Mouse (Mus musculus) urinary bladder, adult 18-20 months (tissue): ENCODE results near the gene 2610028H24Rik.

Experiments
- DNase-seq, 2 experiments: peaks; one replicate each; pipeline ENCODE4 v3.0.0; 2022; ENCODE audit warnings: low spot score in 2 of 2, mixed read lengths in 2 of 2

The 2610028H24Rik gene

DNA sequence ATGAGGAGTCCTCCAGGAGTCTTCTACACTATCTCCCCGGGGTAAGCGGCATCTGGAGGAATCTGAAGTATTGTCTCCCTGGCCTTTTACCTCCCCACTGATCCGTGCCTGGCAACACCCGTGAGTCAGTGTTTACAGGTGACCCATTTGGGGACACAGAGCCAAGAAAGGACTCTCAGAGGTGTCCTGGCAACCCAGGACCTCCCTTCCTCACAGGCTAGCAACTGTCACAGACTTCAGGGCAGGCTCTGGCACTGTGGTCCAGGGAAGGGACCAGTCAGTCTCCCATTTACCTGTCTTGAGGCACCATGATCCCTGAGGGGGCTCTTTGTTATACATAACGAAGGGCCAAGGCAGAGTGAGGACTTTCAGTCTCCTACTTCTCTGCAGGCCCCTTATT, at the start of gene 2610028H24Rik:
2610028H24Rik (plus strand) TSS at position 231 of the 400 bp plus-strand sequence.
- no peak for DNase-seq

- no peak for DNase-seq
These were observed 40.4 kb upstream of the 2610028H24Rik start for GRCm38 (mm10) chr10:76408520-76408919.

GRCm38 (mm10) chr10:76416811-76417210, 32.1 kb upstream of the 2610028H24Rik start:
- no peak for DNase-seq

DNA sequence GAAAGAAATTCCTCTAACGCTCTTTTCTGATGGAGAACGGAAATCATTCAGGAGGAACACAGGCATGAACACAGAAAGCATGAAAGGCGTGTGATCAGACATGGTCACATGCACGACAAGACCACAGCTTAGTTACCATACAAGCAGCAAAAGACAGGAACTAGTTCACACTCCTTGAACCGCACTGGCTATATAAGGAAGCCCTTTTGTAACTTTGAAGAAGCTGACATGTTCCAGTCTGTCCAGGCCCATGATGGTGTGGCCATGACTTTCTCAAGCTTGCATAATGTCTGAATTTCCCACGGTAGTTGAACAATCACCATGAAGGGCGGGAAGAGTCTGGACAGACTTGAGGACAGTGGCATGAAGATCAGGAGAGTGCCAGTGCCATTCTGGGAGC, 23.2 kb upstream of the 2610028H24Rik start:
- no peak for DNase-seq

DNA sequence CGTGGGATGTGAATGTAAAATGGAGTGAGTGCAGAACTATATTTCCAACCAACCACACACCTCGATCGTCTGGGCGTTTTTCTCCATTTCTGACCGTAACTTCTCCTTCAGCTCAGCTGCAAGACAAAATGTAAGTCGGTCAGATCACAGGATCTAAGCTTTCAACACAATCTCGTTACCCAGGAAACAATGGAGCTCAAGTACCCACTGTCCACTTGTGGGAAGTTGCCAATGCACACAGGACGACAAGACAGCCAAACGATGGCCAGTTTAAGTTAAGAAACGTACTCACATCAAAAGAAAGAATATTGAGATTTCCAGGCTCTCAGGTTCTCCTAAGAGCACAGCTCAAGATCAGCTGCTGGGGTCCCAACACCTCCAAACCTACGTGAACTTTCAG, 15.0 kb upstream of the 2610028H24Rik start:
- DNase-seq, result no peak

DNA sequence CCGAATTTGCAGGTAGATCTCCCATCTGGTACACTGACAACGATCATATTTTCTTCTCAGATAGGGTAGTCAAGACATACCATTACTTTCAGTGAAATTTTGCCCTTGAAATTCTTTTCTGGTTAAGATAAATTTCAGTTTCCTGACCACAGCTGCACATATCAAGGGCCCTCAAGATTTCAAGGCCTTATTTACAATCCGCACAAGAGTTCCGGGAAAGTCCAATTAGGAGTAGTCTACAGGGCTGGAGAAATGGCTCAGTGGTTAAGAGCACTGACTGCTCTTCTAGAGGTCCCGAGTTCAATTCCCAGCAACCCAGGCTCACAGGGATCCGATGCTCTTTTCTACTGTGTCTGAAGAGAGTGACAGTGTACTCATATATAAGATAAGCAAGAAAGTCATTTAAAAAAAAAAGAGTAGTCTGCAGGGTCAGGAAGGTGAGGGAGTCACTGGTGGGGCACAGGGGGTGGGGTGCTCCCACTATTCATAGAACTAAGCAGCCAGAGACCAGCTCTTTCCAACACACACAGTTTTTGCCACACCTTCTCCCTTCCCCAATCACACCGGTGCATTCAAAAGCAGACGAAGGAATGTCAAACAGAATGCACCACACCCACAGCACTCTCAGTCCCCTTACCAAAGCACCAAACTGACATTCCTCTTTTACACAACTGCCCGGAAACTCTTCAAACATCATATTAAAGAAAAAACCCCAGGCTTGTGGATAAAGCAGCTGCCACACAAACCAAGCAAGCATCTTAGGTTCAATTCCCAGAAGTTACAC, 9.6 kb upstream of the 2610028H24Rik start:
- DNase-seq, result no peak

DNA sequence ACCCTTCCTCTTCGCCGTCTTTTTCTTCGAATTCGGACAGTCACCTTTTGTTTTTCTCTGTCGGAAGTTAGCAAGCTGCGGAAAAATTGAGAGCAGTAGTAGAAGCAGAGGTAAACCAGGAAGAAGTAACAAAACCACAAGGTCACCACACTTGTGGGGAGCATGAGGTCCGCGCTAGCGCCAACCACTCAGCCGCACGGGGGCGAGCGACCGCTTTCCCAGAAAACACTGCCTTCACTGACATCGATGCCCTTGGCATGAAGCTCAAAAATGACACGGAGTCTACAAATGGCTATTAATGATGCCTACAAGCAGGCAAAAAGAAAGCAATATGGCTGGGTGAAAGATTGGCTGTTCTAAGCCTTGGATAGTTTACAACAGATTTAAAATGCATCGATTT, 8.6 kb upstream of the 2610028H24Rik start, which contains the start of gene AC141477.1:
AC141477.1 (minus strand) TSS at position 164 of the 400 bp plus-strand sequence.
- no peak for DNase-seq

- DNase-seq, result peak; percentile 95 to 97
These were observed 6.4 kb upstream of the 2610028H24Rik start, which contains the start of gene Pcnt for GRCm38 (mm10) chr10:76442178-76443088. Gene Pcnt (minus strand): TSS chr10:76442786.

GRCm38 (mm10) chr10:76445996-76446681, 2.7 kb upstream of the 2610028H24Rik start:
- no peak for DNase-seq

- no peak for DNase-seq
These were observed 1.3 kb upstream of the 2610028H24Rik start for GRCm38 (mm10) chr10:76447406-76448229.

- peak; percentile 25 to 31 for DNase-seq
These were observed 6.4 kb downstream of the 2610028H24Rik start for GRCm38 (mm10) chr10:76455289-76455688.

DNA sequence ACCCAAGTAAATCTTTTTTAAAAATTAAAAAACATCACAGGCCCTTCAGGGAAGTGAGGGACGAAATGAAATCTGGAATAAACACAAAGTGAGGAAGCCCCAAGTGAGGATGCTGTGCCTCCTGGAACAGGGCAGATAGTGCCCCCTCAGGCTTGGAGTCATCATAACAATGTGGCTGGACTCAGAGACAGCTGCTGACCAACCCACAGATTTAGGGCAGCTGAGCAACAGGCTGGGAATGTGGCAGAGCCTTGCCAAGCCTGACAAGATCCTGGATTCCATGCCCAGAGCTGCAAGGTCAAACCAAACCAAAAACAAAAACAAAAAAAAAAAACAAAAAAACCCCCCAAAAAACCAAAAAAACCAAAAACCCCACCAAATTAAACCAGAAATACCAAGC, 12.4 kb downstream of the 2610028H24Rik start:
- DNase-seq, result no peak

- no peak for DNase-seq
These were observed 13.4 kb downstream of the 2610028H24Rik start for GRCm38 (mm10) chr10:76462312-76462711.

GRCm38 (mm10) chr10:76462721-76463120, 13.8 kb downstream of the 2610028H24Rik start:
- no peak for DNase-seq

GRCm38 (mm10) chr10:76468203-76469162, 19.6 kb downstream of the 2610028H24Rik start, which contains the start of the genes Mcm3ap and Ybey:
Gene Mcm3ap (plus strand): TSS chr10:76468927.
Gene Ybey (minus strand): TSS chr10:76469114.
- DNase-seq, result peak; percentile 78 to 85

GRCm38 (mm10) chr10:76473759-76474158, 24.9 kb downstream of the 2610028H24Rik start:
- DNase-seq, result no peak

- DNase-seq, result peak; percentile 41 to 73
These were observed 32.0 kb downstream of the 2610028H24Rik start for GRCm38 (mm10) chr10:76480851-76481250.

GRCm38 (mm10) chr10:76481480-76481879, 32.6 kb downstream of the 2610028H24Rik start:
- DNase-seq, result no peak

DNA sequence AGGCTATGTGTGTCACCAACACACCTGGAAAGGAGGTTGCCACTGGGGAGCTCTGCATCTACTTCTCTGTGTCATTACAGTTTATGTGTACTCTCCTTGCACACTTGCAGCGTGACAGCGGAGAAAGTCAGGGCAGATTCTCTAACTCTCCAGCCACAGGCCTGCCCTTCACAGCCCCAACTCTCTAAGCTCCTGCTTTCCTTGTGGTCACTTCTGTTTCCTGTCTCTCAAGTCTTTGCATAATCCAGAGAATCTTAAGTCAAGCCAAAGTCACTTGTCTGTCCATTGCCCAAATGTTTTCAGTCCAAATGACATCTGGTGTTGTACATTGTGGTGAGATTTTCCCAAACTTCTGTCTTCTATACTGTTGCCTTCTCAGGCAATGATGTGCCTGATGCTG, 37.4 kb downstream of the 2610028H24Rik start:
- DNase-seq, result no peak

DNA sequence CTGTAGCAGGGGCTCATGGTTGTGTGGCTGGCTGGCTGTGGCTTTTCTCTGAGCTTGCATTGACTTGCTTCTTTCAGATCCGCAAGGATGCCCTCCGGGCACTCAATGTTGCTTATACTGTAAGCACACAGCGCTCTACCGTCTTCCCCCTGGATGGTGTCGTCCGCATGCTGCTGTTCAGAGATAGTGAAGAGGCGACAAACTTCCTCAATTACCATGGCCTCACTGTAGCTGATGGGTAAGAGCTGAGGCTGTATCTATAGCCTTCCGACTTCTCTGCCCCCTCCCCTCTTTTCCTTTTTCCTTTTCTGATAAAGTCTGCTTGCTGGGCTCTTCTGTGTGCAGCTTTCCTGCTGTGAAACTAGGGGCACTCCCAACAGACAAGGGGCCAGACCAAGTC, 39.4 kb downstream of the 2610028H24Rik start:
- no peak for DNase-seq
